Mouse (Mus musculus) G1E (cell line): ENCODE data around the gene Ppp4r1. TPM values are rescaled to one million over a fixed set of nuclear protein-coding genes. Genes with fewer than 3 reads are reported as not detected.

Experiments
- ATAC-seq: 2 replicates; pipeline ENCODE4 v1.8.0; 2016; ENCODE audit warnings: mild to moderate bottlenecking; ENCODE audit not compliant: insufficient number of reproducible peaks, poor library complexity, low FRiP score, severe bottlenecking; ENCODE audit errors: extremely low read depth
- DNase-seq: peaks from one replicate; pipeline ENCODE4 v3.0.0; 2012; ENCODE audit warnings: low spot score
- H3K27me3 ChIP-seq: 2 replicates; pipeline ENCODE4 v1.6.1; 2012; ENCODE audit warnings: mild to moderate bottlenecking, low read length, inconsistent platforms; ENCODE audit not compliant: insufficient read depth
- H3K36me3 ChIP-seq: replicated peaks from 2 replicates; pipeline ENCODE3; 2012; ENCODE audit warnings: mild to moderate bottlenecking, inconsistent platforms
- H3K4me1 ChIP-seq: 2 replicates; pipeline ENCODE4 v1.6.1; 2012; ENCODE audit warnings: low read depth, low read length, inconsistent platforms, mixed read lengths; ENCODE audit not compliant: insufficient read depth
- H3K4me3 ChIP-seq: 2 replicates; pipeline ENCODE4 v1.5.1; 2012; ENCODE audit warnings: low read depth, mild to moderate bottlenecking, inconsistent platforms, low read length, moderate library complexity, mixed read lengths
- H3K9me3 ChIP-seq: replicated peaks from 2 replicates; pipeline ENCODE4 v1.6.1; 2012; ENCODE audit warnings: inconsistent platforms
- CTCF ChIP-seq: IDR thresholded peaks from 2 replicates; pipeline ENCODE4 v1.5.1; 2012; ENCODE audit warnings: low read depth, low read length, inconsistent platforms, mixed read lengths
- GATA1 ChIP-seq: IDR thresholded peaks from 2 replicates; pipeline ENCODE4 v1.6.1; 2012; ENCODE audit warnings: borderline replicate concordance, low read length, inconsistent platforms, mixed read lengths
- GATA2 ChIP-seq: IDR thresholded peaks from 2 replicates; pipeline ENCODE4 v1.6.1; 2012; ENCODE audit warnings: low read depth, low read length, inconsistent platforms, borderline replicate concordance
- POLR2AphosphoS5 ChIP-seq: IDR thresholded peaks from 2 replicates; pipeline ENCODE4 v1.6.1; 2012; ENCODE audit warnings: low read depth, low read length, inconsistent platforms; ENCODE audit not compliant: insufficient replicate concordance
- TAL1 ChIP-seq: conservative IDR thresholded peaks from 2 replicates; pipeline ENCODE4 v1.6.1; 2012; ENCODE audit warnings: low read depth, low read length, inconsistent platforms, mixed read lengths
- polyA plus RNA-seq: library from polyadenylated mRNA; stranded (reverse); fragments of >175 nt; gene quantifications from 2 replicates; pipeline ENCODE4 v1.2.3, GENCODE M21; 2012
- total RNA-seq, 2 experiments: library from RNA; stranded (forward) in 1 of 2; stranded (reverse) in 1 of 2; fragments of 200-1000 nt in 1 of 2; fragments of >200 nt in 1 of 2; fragmentation: Nextera tagmentation in 1 of 2; gene quantifications; 2 replicates each; pipeline ENCODE4 v1.2.3; 2014 to 2017

Ppp4r1 gene
- total and polyA plus RNA-seq, 3 experiments, result 20.0 to 33.0 (median 32.8) TPM

DNA sequence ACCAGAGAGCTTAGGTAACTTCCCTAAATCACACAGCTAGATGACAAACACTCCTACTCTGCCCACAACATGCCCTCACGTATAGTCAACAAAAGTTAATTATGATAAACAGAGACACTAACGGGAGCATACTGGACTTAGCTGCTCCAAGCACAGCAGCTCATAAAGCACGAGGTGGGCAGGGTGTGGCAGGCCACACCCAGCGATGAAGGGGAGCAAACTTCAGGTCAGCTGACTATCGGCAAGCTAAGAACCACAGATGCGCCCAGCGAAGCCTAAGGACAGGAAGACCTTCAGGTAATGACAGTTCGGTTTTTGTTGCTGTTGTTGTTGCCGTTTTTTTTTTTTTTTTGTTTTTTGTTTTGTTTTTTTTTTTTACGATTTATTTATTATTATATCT is 87.3 kb downstream of the Ppp4r1 start:
- Histone ChIP-seq H3K4me1 (peaks cover 58% of the 10 kb centered on the region), H3K36me3 (peaks cover 49% of the 10 kb centered on the region), H3K9me3 (no peaks in the 10 kb centered on the region), H3K4me3 (peak overlapping the region; percentile 57; the same call in 1 of the 2 replicates), H3K27me3 (no peaks in the 10 kb centered on the region)
- DNase-seq (no peak), ATAC-seq (peak; percentile 79)
- TF ChIP-seq CTCF (no peak), GATA1 (no peak), TAL1 (no peak), POLR2AphosphoS5 (no peak)

DNA sequence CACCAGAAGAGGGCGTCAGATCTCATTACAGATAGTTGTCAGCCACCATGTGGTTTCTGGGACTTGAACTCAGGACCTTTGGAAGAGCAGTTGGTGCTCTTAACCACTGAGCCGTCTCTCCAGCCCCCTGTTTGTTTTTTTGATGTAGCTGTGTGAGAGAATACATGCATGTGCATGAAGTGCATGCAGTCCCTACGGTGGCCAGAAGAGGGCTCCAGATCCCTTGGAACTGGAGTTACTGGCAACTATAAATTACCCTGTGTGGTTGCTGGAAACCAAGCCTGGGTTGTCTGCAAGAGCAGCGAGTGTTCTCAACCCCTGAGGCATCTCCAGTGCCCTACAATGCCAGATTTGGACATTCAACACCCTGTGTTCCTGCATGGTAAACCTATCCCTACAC is 87.8 kb downstream of the Ppp4r1 start:
- Histone ChIP-seq H3K9me3 (no peaks in the 10 kb centered on the region), H3K36me3 (peaks cover 46% of the 10 kb centered on the region), H3K27me3 (no peaks in the 10 kb centered on the region), H3K4me1 (peaks cover 55% of the 10 kb centered on the region), H3K4me3 (no peak overlapping the region)
- peak; percentile 78 for TF ChIP-seq CTCF
- no peak for TF ChIP-seq GATA2
- DNase-seq (no peak), ATAC-seq (peak; percentile 46)

DNA sequence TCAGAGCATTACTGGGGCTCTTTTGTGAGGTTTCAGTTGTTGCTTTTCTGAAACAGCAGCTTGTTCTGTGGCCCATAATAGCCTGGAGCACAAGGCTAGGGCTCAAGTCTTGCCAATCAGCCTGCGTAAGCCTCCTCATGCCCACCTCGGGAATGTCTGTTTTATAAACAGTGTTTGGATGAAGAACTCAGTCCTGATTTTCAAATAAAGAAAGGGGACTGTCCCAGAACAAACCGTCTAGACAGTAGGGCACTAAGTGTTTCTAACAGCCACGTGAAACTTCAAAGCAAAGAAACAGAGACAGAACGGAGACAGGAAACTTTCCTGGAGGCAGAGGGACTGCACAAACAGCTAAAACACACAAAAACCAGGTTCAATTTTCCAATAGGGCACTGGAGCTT is 89.3 kb downstream of the Ppp4r1 start:
- TF ChIP-seq GATA1, result no peak
- no peak for TF ChIP-seq POLR2AphosphoS5
- TF ChIP-seq CTCF, result no peak
- TF ChIP-seq GATA2, result no peak
- no peak for TF ChIP-seq TAL1
- Histone ChIP-seq H3K4me3 (no peak overlapping the region), H3K4me1 (peaks cover 60% of the 10 kb centered on the region), H3K9me3 (no peaks in the 10 kb centered on the region), H3K36me3 (peaks cover 46% of the 10 kb centered on the region), H3K27me3 (no peaks in the 10 kb centered on the region)
- DNase-seq (no peak), ATAC-seq (no peak)

DNA sequence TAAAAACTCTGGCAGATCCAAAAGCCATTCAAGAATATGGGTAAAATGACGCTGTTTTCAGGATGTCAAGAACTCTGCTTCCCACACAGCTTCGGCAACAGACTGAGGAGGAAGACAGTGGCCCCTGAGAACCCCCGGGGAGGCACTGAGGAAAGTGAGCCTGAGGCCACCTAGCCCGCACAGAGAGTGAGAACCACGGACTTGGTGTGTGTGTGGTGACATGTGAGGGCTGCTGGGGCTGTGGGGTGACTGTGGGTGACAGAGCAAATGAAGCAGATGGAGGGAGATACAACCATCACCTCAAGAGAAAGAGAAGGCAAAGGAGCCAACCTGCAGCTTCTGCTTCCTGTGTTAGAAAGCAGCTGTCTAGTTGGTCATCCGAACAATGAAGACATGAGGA is 89.7 kb downstream of the Ppp4r1 start:
- Histone ChIP-seq H3K9me3 (no peaks in the 10 kb centered on the region), H3K4me3 (no peak overlapping the region), H3K4me1 (peaks cover 64% of the 10 kb centered on the region), H3K36me3 (peaks cover 47% of the 10 kb centered on the region), H3K27me3 (no peaks in the 10 kb centered on the region)
- no peak for TF ChIP-seq GATA2
- no peak for TF ChIP-seq CTCF
- TF ChIP-seq GATA1, result no peak
- no peak for TF ChIP-seq POLR2AphosphoS5
- TF ChIP-seq TAL1, result no peak
- DNase-seq (no peak), ATAC-seq (no peak)

DNA sequence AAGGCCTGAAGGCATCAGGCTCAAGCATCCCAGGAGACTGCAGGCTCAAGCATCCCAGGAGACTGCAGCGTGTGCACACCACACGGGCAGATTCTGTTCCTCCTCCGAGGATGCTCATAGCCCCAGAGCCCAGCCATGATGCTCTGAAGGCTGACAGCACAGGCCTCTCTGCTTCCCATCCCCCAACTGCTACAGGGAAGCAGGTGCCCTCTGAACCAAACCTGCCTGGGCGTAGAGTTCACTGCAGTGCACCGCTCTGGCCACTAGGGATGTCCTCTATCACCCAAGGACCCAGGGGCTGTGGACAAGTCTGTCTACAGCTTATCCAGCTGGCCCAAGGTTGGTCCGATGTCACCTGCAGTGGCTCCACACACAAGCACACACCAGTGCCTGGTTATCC is 90.3 kb downstream of the Ppp4r1 start:
- H3K4me1 ChIP-seq, result peaks cover 65% of the 10 kb centered on the region

DNA sequence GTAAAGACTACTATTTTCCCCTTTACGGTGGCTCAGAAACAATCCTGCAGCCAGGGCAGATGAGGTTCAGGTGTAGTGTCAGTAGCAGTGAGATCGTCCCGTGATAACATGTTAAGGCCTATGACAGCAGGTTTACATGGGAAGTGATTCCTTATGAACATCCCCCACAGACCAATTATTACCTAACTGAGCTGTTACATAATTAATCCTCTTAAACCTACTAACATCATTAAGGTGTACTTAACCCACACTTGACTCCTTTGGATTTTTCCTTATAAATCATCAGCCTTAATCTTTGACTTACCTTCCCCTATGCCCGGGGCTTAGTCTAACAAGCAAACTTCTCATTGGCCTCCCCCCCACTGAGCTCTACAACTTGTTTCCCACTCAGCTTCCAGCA is 90.8 kb downstream of the Ppp4r1 start:
- peaks cover 62% of the 10 kb centered on the region for H3K4me1 ChIP-seq
- no peak overlapping the region for H3K4me3 ChIP-seq
- H3K27me3 ChIP-seq, result no peaks in the 10 kb centered on the region
- H3K36me3 ChIP-seq, result peaks cover 41% of the 10 kb centered on the region
- no peaks in the 10 kb centered on the region for H3K9me3 ChIP-seq
- no peak for TF ChIP-seq TAL1
- no peak for TF ChIP-seq GATA1
- TF ChIP-seq POLR2AphosphoS5, result no peak
- no peak for TF ChIP-seq CTCF
- no peak for TF ChIP-seq GATA2
- DNase-seq (no peak), ATAC-seq (no peak)

More for the DNA sequence above, 90.3 kb downstream of the Ppp4r1 start:
- Histone ChIP-seq H3K36me3 (peaks cover 41% of the 10 kb centered on the region), H3K27me3 (no peaks in the 10 kb centered on the region), H3K9me3 (no peaks in the 10 kb centered on the region), H3K4me3 (no peak overlapping the region)
- 0 out of 2 replicates have a peak, but pooled peaks have one; percentile 43 for ATAC-seq
- no peak for DNase-seq
- TF ChIP-seq CTCF (peak; percentile 52; the same call in 1 of the 2 replicates), POLR2AphosphoS5 (no peak), TAL1 (no peak), GATA1 (no peak)

DNA sequence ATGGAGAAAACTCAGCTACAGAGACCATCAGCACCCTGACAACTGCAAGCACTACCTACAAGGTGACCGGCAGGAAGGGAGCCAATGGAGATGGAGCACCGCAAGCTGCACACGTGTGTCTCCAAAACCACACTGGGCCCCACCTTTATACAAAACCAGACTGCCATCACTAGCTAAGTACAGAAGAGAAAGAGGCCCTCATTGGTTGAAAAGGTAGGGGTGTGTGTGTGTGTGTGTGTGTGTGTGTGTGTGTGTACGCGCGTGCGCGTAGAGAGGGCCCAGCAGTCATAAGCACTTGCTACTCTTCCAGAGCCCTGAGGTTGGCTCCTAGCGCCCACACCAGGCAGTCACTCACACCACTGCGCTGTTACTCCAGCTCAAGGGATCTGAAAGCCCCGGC is 91.5 kb downstream of the Ppp4r1 start:
- Histone ChIP-seq H3K27me3 (no peaks in the 10 kb centered on the region), H3K36me3 (peaks cover 46% of the 10 kb centered on the region), H3K9me3 (no peaks in the 10 kb centered on the region), H3K4me1 (peaks cover 64% of the 10 kb centered on the region), H3K4me3 (no peak overlapping the region)
- ATAC-seq, result no peak
- DNase-seq, result no peak
- TF ChIP-seq TAL1, result no peak
- no peak for TF ChIP-seq CTCF
- no peak for TF ChIP-seq POLR2AphosphoS5
- TF ChIP-seq GATA2, result no peak
- no peak for TF ChIP-seq GATA1
